Mouse (Mus musculus): Measurements from ENCODE around the gene Dusp28. TPM values are rescaled to one million over a fixed set of nuclear protein-coding genes. Genes with fewer than 3 reads are reported as not detected.

The Dusp28 gene
- polyA plus RNA-seq, 1 experiment from 2014 or later: 15.8 TPM

GRCm38 (mm10) chr1:92910925-92911720, 4.3 kb downstream of the Dusp28 start:
- Histone ChIP-seq H3K4me1 (replicated peaks) (peaks cover 60% of the 10 kb centered on the region), H3K4me2 (peak overlapping the region; percentile 86), H3K27ac (peak overlapping the region; percentile 96), H3K27me3 (0 out of 2 replicates have a peak, but pooled peaks cover 3% of the 10 kb centered on the region), H3K4me3 (peak overlapping the region; percentile 85), H3K9me3 (no peaks in the 10 kb centered on the region), H3K9ac (peak overlapping the region; percentile 96), H3K36me3 (peaks cover 24% of the 10 kb centered on the region)
- under 1% methylated on average over 31 of the region's 85 CpGs for WGBS
- peak; percentile 23 for ATAC-seq (ENCODE audit: low FRiP score)

DNA sequence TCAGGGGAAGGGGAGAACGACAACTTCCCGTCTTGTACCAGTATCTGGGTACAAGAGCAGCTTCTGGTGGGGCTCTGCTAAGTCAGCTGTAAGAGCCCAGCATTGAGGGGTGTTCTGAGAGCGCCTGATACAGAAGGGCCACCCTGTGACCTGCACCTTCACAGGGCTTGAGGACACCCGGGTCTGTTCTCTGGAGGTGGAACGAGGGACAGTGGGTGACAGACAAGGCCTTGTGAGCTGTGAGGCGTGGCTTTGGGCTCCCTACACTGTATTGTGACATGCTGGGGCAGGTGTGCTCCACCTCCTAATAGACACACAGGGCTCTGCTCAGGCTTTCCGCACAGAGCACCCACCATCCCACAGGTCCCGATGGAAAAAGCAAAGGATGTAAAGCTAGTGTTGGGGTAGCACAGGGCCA, 4.9 kb downstream of the Dusp28 start:
- ATAC-seq (ENCODE audit: low FRiP score): no peak
- H3K4me1 ChIP-seq (replicated peaks): peaks cover 57% of the 10 kb centered on the region
- H3K4me2 ChIP-seq: peak overlapping the region; percentile 86
- H3K9me3 ChIP-seq: no peaks in the 10 kb centered on the region
- WGBS: 37% methylated on average over 8 of the region's 8 CpGs
- peak overlapping the region; percentile 85 for H3K4me3 ChIP-seq
- peak overlapping the region; percentile 96 for H3K9ac ChIP-seq
- H3K27me3 ChIP-seq: 0 out of 2 replicates have a peak, but pooled peaks cover 3% of the 10 kb centered on the region
- H3K36me3 ChIP-seq: peaks cover 31% of the 10 kb centered on the region
- H3K27ac ChIP-seq: peak overlapping the region; percentile 96

DNA sequence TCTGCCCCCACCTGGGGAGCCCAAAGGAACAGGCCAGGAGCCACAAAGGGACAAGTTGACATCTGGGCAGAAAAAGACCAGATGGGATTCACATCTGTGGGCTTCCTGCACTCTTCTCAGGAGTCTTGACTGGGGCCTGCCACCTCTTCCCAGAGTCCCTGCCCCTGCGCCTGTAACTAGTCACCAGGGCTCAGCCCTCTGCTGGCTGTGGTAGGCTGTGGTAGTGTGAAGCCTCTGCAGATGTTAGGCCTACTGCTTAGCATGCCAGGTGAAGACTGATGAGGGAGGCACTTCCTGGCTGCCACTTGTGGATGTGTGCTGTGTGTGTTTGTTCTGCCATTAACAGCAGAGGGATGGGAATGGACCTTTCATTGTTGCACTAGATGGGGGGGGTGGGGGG, 5.5 kb downstream of the Dusp28 start:
- Histone ChIP-seq H3K27me3 (0 out of 2 replicates have a peak, but pooled peaks cover 3% of the 10 kb centered on the region), H3K27ac (peak overlapping the region; percentile 96), H3K4me3 (peak overlapping the region; percentile 85), H3K9ac (peak overlapping the region; percentile 96), H3K4me2 (peak overlapping the region; percentile 86), H3K9me3 (no peaks in the 10 kb centered on the region), H3K36me3 (peaks cover 36% of the 10 kb centered on the region), H3K4me1 (replicated peaks) (peaks cover 57% of the 10 kb centered on the region)
- WGBS: 39% methylated on average over 1 of the region's 1 CpGs
- no peak for ATAC-seq (ENCODE audit: low FRiP score)

GRCm38 (mm10) chr1:92914239-92914638, 7.5 kb downstream of the Dusp28 start:
- 80% methylated on average over 4 of the region's 4 CpGs for WGBS
- H3K27ac ChIP-seq: no peak overlapping the region
- peak overlapping the region; percentile 29; the same call in 1 of the 2 replicates for H3K9ac ChIP-seq
- peaks cover 46% of the 10 kb centered on the region for H3K4me1 ChIP-seq (replicated peaks)
- no peaks in the 10 kb centered on the region for H3K27me3 ChIP-seq
- H3K36me3 ChIP-seq: peaks cover 56% of the 10 kb centered on the region
- H3K4me2 ChIP-seq: no peak overlapping the region
- no peaks in the 10 kb centered on the region for H3K9me3 ChIP-seq
- no peak for ATAC-seq (ENCODE audit: low FRiP score)
- H3K4me3 ChIP-seq: no peak overlapping the region

DNA sequence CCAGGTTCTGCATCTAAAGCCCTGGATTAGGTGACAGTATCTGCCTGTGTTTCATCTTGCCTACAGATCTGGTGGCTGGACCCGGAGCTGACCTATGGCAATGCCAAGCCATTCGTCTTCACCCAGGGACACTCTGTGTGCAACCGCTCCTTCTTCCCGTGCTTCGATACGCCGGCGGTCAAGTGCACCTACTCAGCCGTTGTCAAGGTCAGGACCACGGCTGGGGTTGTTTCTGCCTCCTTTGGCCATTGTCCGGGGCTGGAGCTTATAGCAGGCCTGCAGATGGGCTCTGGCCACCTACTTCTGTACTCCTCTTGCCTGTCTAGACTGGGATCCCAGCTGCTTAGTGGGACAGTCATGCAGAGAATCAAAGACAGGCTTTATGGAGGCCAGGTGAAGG, 8.2 kb downstream of the Dusp28 start:
- Histone ChIP-seq H3K36me3 (peaks cover 63% of the 10 kb centered on the region), H3K4me2 (no peak overlapping the region), H3K27me3 (no peaks in the 10 kb centered on the region), H3K4me1 (replicated peaks) (peaks cover 39% of the 10 kb centered on the region), H3K9ac (no peak overlapping the region), H3K4me3 (no peak overlapping the region), H3K27ac (no peak overlapping the region), H3K9me3 (no peaks in the 10 kb centered on the region)
- 97% methylated on average over 11 of the region's 11 CpGs for WGBS
- ATAC-seq (ENCODE audit: low FRiP score): no peak

- Histone ChIP-seq H3K4me3 (no peak overlapping the region), H3K4me2 (no peak overlapping the region), H3K9ac (no peak overlapping the region), H3K36me3 (peaks cover 81% of the 10 kb centered on the region), H3K27ac (no peak overlapping the region), H3K9me3 (no peaks in the 10 kb centered on the region), H3K4me1 (replicated peaks) (peaks cover 30% of the 10 kb centered on the region), H3K27me3 (no peaks in the 10 kb centered on the region)
- no peak for ATAC-seq (ENCODE audit: low FRiP score)
- 96% methylated on average over 9 of the region's 9 CpGs for WGBS
These were observed 9.9 kb downstream of the Dusp28 start for GRCm38 (mm10) chr1:92916725-92917124.

GRCm38 (mm10) chr1:92919151-92919550, 12.4 kb downstream of the Dusp28 start:
- 97% methylated on average over 11 of the region's 11 CpGs for WGBS
- no peaks in the 10 kb centered on the region for H3K27me3 ChIP-seq
- peaks cover 76% of the 10 kb centered on the region for H3K36me3 ChIP-seq
- peaks cover 7% of the 10 kb centered on the region; the same call in 1 of the 2 replicates for H3K4me1 ChIP-seq (replicated peaks)
- no peaks in the 10 kb centered on the region for H3K9me3 ChIP-seq
- no peak overlapping the region for H3K9ac ChIP-seq
- ATAC-seq (ENCODE audit: low FRiP score): no peak
- H3K4me2 ChIP-seq: no peak overlapping the region
- no peak overlapping the region for H3K4me3 ChIP-seq
- no peak overlapping the region for H3K27ac ChIP-seq

GRCm38 (mm10) chr1:92919775-92920174, 13.0 kb downstream of the Dusp28 start:
- H3K27ac ChIP-seq: no peak overlapping the region
- H3K4me3 ChIP-seq: no peak overlapping the region
- 0 out of 2 replicates have a peak, but pooled peaks cover 2% of the 10 kb centered on the region for H3K4me1 ChIP-seq (replicated peaks)
- no peak overlapping the region for H3K9ac ChIP-seq
- H3K36me3 ChIP-seq: peaks cover 70% of the 10 kb centered on the region
- no peak for ATAC-seq (ENCODE audit: low FRiP score)
- H3K4me2 ChIP-seq: no peak overlapping the region
- 87% methylated on average over 12 of the region's 12 CpGs for WGBS
- no peaks in the 10 kb centered on the region for H3K27me3 ChIP-seq
- H3K9me3 ChIP-seq: no peaks in the 10 kb centered on the region

DNA sequence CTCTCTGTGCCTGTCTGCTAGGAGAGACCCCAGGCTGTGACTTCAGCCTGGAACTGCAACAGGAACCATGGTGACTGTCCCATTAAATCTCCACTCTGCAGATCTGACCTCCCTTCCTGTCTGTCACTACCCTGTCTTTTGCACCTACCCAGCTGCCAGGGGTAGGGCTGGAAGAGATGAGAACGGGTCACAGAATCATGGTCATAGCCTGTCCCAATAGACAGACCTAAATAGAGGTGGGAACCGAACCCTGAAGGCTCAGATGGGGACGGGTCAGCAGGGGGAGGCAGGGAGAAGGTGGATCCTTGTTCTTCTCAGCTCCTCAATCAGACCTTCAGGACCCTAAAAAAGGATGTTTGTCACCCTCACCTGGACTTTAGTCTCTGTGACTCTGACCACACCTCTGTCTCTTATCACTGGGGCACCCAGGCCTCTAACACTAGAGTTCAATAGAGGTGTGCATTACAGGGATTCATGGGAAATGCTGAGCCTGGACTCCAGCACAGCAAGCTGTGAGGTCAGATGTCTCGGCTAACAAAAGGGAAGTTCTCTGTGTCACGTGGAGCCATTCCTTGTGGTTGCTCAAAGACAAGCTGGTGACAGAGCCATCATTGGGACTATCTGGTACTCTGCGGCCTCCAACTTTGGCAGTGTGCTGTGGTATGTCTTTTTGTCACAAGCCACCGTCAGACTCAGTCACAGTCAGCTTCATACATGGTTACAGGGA, 13.9 kb downstream of the Dusp28 start:
- Histone ChIP-seq H3K36me3 (peaks cover 61% of the 10 kb centered on the region), H3K27me3 (no peaks in the 10 kb centered on the region; the same call in 1 of the 2 replicates), H3K27ac (no peak overlapping the region), H3K4me3 (no peak overlapping the region), H3K4me2 (no peak overlapping the region), H3K9me3 (no peaks in the 10 kb centered on the region), H3K9ac (no peak overlapping the region), H3K4me1 (replicated peaks) (no peaks in the 10 kb centered on the region)
- no peak for ATAC-seq (ENCODE audit: low FRiP score)
- 88% methylated on average over 7 of the region's 7 CpGs for WGBS

GRCm38 (mm10) chr1:92921496-92921895, 14.7 kb downstream of the Dusp28 start:
- Histone ChIP-seq H3K9ac (no peak overlapping the region), H3K36me3 (peaks cover 53% of the 10 kb centered on the region), H3K4me2 (no peak overlapping the region), H3K27me3 (peaks cover 2% of the 10 kb centered on the region; the same call in 1 of the 2 replicates), H3K4me1 (replicated peaks) (no peaks in the 10 kb centered on the region), H3K9me3 (no peaks in the 10 kb centered on the region), H3K27ac (no peak overlapping the region), H3K4me3 (no peak overlapping the region)
- ATAC-seq (ENCODE audit: low FRiP score): no peak
- 91% methylated on average over 4 of the region's 4 CpGs for WGBS

DNA sequence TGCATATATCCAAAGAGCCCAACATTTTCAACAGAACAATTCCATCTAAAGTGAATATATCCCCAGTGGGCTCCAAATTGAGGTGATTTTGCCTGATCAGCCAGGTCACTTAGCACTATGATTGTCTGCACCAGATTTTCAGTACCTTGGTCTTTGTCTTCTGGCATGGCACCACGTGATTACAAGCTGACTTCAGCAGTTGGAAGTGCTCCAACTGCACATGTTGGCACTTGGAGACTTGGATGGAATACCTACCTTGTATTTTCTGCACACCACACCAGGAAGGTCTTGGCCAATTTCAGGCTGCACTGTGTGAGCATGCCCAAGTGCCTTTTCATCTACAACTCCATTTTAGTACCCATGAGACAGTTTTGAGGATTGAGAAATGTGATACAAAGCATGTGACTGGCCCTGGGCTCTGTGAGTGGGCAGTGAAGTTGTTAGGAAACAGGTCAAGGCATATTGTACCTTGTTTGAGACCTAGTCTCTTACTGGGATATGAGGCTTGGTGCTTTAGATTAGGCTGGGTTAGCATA, 23.5 kb downstream of the Dusp28 start:
- H3K9ac ChIP-seq: no peak overlapping the region
- H3K27ac ChIP-seq: no peak overlapping the region
- no peaks in the 10 kb centered on the region for H3K36me3 ChIP-seq
- H3K4me1 ChIP-seq (replicated peaks): peaks cover 11% of the 10 kb centered on the region
- ATAC-seq (ENCODE audit: low FRiP score): no peak
- peaks cover 29% of the 10 kb centered on the region for H3K27me3 ChIP-seq
- H3K9me3 ChIP-seq: no peaks in the 10 kb centered on the region
- no peak overlapping the region for H3K4me3 ChIP-seq
- H3K4me2 ChIP-seq: no peak overlapping the region
- 34% methylated on average over 1 of the region's 1 CpGs for WGBS

GRCm38 (mm10) chr1:92933611-92934010, 26.8 kb downstream of the Dusp28 start:
- H3K36me3 ChIP-seq: peaks cover 12% of the 10 kb centered on the region
- H3K9me3 ChIP-seq: no peaks in the 10 kb centered on the region
- H3K27me3 ChIP-seq: peaks cover 21% of the 10 kb centered on the region
- peak overlapping the region; percentile 64 for H3K4me2 ChIP-seq
- peak overlapping the region; percentile 88 for H3K4me3 ChIP-seq
- H3K4me1 ChIP-seq (replicated peaks): peaks cover 33% of the 10 kb centered on the region
- H3K27ac ChIP-seq: peak overlapping the region; percentile 99
- ATAC-seq (ENCODE audit: low FRiP score): no peak
- WGBS: 79% methylated on average over 4 of the region's 4 CpGs
- H3K9ac ChIP-seq: peak overlapping the region; percentile 91
